Mouse (Mus musculus): ENCODE results near the gene Pgpep1l. TPM values are rescaled to one million over a fixed set of nuclear protein-coding genes. Genes with fewer than 3 reads are reported as not detected.

Gene Pgpep1l
- polyA plus RNA-seq, 1 experiment = not detected

GRCm38 (mm10) chr7:68215522-68216070, 48.4 kb downstream of the Pgpep1l start:
- H3K36me3 ChIP-seq (ENCODE audit: control insufficient read depth, insufficient read depth, low read length) = peaks cover 3% of the 10 kb centered on the region
- WGBS = 82% methylated on average over 18 of the region's 18 CpGs
- no peak overlapping the region for H3K27ac ChIP-seq (ENCODE audit: insufficient read depth, low read depth, low read length)
- no peaks in the 10 kb centered on the region for H3K4me1 ChIP-seq (ENCODE audit: control insufficient read depth, insufficient read depth, insufficient read length, low read length)
- H3K27me3 ChIP-seq (ENCODE audit: control insufficient read depth, insufficient read depth, low read length) = no peaks in the 10 kb centered on the region
- no peak overlapping the region for H3K4me3 ChIP-seq (ENCODE audit: low read depth, low read length)
- TF ChIP-seq POLR2A (IDR thresholded peaks at IDR 0.05; ENCODE audit: low read depth, low read length) (no peak), CTCF (IDR thresholded peaks at IDR 0.05; ENCODE audit: extremely low read depth, insufficient read length, insufficient replicate concordance, low read depth, low read length) (no peak)

GRCm38 (mm10) chr7:68213842-68214241, 50.2 kb downstream of the Pgpep1l start:
- H3K36me3 ChIP-seq (ENCODE audit: control insufficient read depth, insufficient read depth, low read length) = peaks cover 2% of the 10 kb centered on the region
- TF ChIP-seq POLR2A (IDR thresholded peaks at IDR 0.05; ENCODE audit: low read depth, low read length) = no peak
- no peak for TF ChIP-seq CTCF (IDR thresholded peaks at IDR 0.05; ENCODE audit: extremely low read depth, insufficient read length, insufficient replicate concordance, low read depth, low read length)
- WGBS = 77% methylated on average over 5 of the region's 5 CpGs

GRCm38 (mm10) chr7:68211883-68212282, 52.1 kb downstream of the Pgpep1l start:
- 77% methylated on average over 7 of the region's 7 CpGs for WGBS
- Histone ChIP-seq H3K4me1 (ENCODE audit: control insufficient read depth, insufficient read depth, insufficient read length, low read length) (no peaks in the 10 kb centered on the region), H3K27ac (ENCODE audit: insufficient read depth, low read depth, low read length) (no peak overlapping the region), H3K27me3 (ENCODE audit: control insufficient read depth, insufficient read depth, low read length) (no peaks in the 10 kb centered on the region), H3K4me3 (ENCODE audit: low read depth, low read length) (no peak overlapping the region), H3K36me3 (ENCODE audit: control insufficient read depth, insufficient read depth, low read length) (no peaks in the 10 kb centered on the region; the same call in none of the 2 replicates)
- TF ChIP-seq POLR2A (IDR thresholded peaks at IDR 0.05; ENCODE audit: low read depth, low read length) = no peak

More at GRCm38 (mm10) chr7:68213842-68214241, 50.2 kb downstream of the Pgpep1l start:
- Histone ChIP-seq H3K4me1 (ENCODE audit: control insufficient read depth, insufficient read depth, insufficient read length, low read length) (no peaks in the 10 kb centered on the region), H3K27ac (ENCODE audit: insufficient read depth, low read depth, low read length) (no peak overlapping the region), H3K27me3 (ENCODE audit: control insufficient read depth, insufficient read depth, low read length) (no peaks in the 10 kb centered on the region), H3K4me3 (ENCODE audit: low read depth, low read length) (no peak overlapping the region)

GRCm38 (mm10) chr7:68210417-68210816, 53.6 kb downstream of the Pgpep1l start:
- H3K36me3 ChIP-seq (ENCODE audit: control insufficient read depth, insufficient read depth, low read length) = no peaks in the 10 kb centered on the region; the same call in none of the 2 replicates
- H3K4me3 ChIP-seq (ENCODE audit: low read depth, low read length) = no peak overlapping the region
- TF ChIP-seq CTCF (IDR thresholded peaks at IDR 0.05; ENCODE audit: extremely low read depth, insufficient read length, insufficient replicate concordance, low read depth, low read length) (no peak), POLR2A (IDR thresholded peaks at IDR 0.05; ENCODE audit: low read depth, low read length) (no peak)
- H3K27ac ChIP-seq (ENCODE audit: insufficient read depth, low read depth, low read length) = no peak overlapping the region
- H3K27me3 ChIP-seq (ENCODE audit: control insufficient read depth, insufficient read depth, low read length) = no peaks in the 10 kb centered on the region
- H3K4me1 ChIP-seq (ENCODE audit: control insufficient read depth, insufficient read depth, insufficient read length, low read length) = no peaks in the 10 kb centered on the region
- WGBS = 68% methylated on average over 4 of the region's 4 CpGs

GRCm38 (mm10) chr7:68209039-68209438, 55.0 kb downstream of the Pgpep1l start:
- Histone ChIP-seq H3K27ac (ENCODE audit: insufficient read depth, low read depth, low read length) (no peak overlapping the region), H3K4me3 (ENCODE audit: low read depth, low read length) (no peak overlapping the region), H3K36me3 (ENCODE audit: control insufficient read depth, insufficient read depth, low read length) (no peaks in the 10 kb centered on the region; the same call in none of the 2 replicates), H3K4me1 (ENCODE audit: control insufficient read depth, insufficient read depth, insufficient read length, low read length) (no peaks in the 10 kb centered on the region), H3K27me3 (ENCODE audit: control insufficient read depth, insufficient read depth, low read length) (no peaks in the 10 kb centered on the region)
- TF ChIP-seq CTCF (IDR thresholded peaks at IDR 0.05; ENCODE audit: extremely low read depth, insufficient read length, insufficient replicate concordance, low read depth, low read length) (no peak), POLR2A (IDR thresholded peaks at IDR 0.05; ENCODE audit: low read depth, low read length) (no peak)
- 87% methylated on average over 6 of the region's 6 CpGs for WGBS

- Histone ChIP-seq H3K27ac (ENCODE audit: insufficient read depth, low read depth, low read length) (no peak overlapping the region), H3K36me3 (ENCODE audit: control insufficient read depth, insufficient read depth, low read length) (peaks cover 3% of the 10 kb centered on the region), H3K4me3 (ENCODE audit: low read depth, low read length) (no peak overlapping the region), H3K27me3 (ENCODE audit: control insufficient read depth, insufficient read depth, low read length) (no peaks in the 10 kb centered on the region), H3K4me1 (ENCODE audit: control insufficient read depth, insufficient read depth, insufficient read length, low read length) (no peaks in the 10 kb centered on the region)
- TF ChIP-seq CTCF (IDR thresholded peaks at IDR 0.05; ENCODE audit: extremely low read depth, insufficient read length, insufficient replicate concordance, low read depth, low read length) (no peak), POLR2A (IDR thresholded peaks at IDR 0.05; ENCODE audit: low read depth, low read length) (no peak)
- 92% methylated on average over 8 of the region's 8 CpGs for WGBS
These were observed 58.1 kb downstream of the Pgpep1l start for GRCm38 (mm10) chr7:68205776-68206427.

GRCm38 (mm10) chr7:68199609-68200008, 64.4 kb downstream of the Pgpep1l start:
- H3K27ac ChIP-seq (ENCODE audit: insufficient read depth, low read depth, low read length) = no peak overlapping the region
- H3K4me3 ChIP-seq (ENCODE audit: low read depth, low read length) = no peak overlapping the region
- WGBS = 97% methylated on average over 7 of the region's 7 CpGs
- H3K27me3 ChIP-seq (ENCODE audit: control insufficient read depth, insufficient read depth, low read length) = no peaks in the 10 kb centered on the region
- TF ChIP-seq CTCF (IDR thresholded peaks at IDR 0.05; ENCODE audit: extremely low read depth, insufficient read length, insufficient replicate concordance, low read depth, low read length) (no peak), POLR2A (IDR thresholded peaks at IDR 0.05; ENCODE audit: low read depth, low read length) (no peak)
- no peaks in the 10 kb centered on the region for H3K4me1 ChIP-seq (ENCODE audit: control insufficient read depth, insufficient read depth, insufficient read length, low read length)
- peaks cover 7% of the 10 kb centered on the region for H3K36me3 ChIP-seq (ENCODE audit: control insufficient read depth, insufficient read depth, low read length)

All from small intestine, adult 2 months (tissue).